Mouse (Mus musculus) brain, embryonic 14.5 days (tissue): Measurements from ENCODE around the gene Samd14. TPM values are rescaled to one million over a fixed set of nuclear protein-coding genes. Genes with fewer than 3 reads are reported as not detected.

Experiments used
- DNase-seq: peaks from one replicate; pipeline ENCODE4 v3.0.0-alpha.2; 2011; ENCODE audit warnings: low read depth
- CTCF ChIP-seq: fragments of 200-500 bp; IDR thresholded peaks from 2 replicates; pipeline ENCODE4 v1.5.1; 2012; ENCODE audit warnings: inconsistent platforms, mild to moderate bottlenecking, moderate library complexity, borderline replicate concordance; ENCODE audit not compliant: insufficient read depth, insufficient read length; ENCODE audit errors: extremely low read depth
- POLR2A ChIP-seq: fragments of 200-500 bp; IDR thresholded peaks from 2 replicates; pipeline ENCODE4 v1.6.1; 2012; ENCODE audit warnings: mild to moderate bottlenecking, inconsistent platforms, borderline replicate concordance; ENCODE audit not compliant: poor library complexity, insufficient read depth, insufficient read length, severe bottlenecking; ENCODE audit errors: extremely low read depth
- polyA plus RNA-seq: library from polyadenylated mRNA; depleted of rRNA; stranded (reverse); fragments of >200 nt; gene quantifications from 2 replicates; pipeline ENCODE4 v1.2.3, GENCODE M21; 2012

The Samd14 gene
- polyA plus RNA-seq, 1 experiment = 186 TPM

DNA sequence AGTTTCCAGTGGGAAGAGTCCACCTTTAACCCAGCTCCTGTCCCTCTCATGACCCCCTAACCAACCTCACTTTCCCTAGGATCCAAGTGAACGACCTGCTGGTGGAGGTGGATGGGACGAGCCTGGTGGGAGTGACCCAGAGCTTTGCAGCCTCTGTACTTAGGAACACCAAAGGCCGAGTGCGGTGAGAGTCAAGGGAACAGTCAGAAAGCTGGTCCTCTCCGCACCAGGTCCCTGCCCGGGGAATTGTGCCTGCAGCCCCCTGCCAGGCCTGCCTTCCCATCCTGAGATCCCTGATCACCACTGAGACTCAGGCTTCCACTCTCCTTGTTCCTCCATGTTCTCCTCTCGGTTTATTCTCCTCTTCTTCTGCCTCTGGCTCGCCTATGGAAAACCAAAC lies 9.6 kb upstream of the Samd14 start:
- TF ChIP-seq CTCF = no peak
- no peak for TF ChIP-seq POLR2A
- no peak for DNase-seq

GRCm38 (mm10) chr11:95000548-95000947 lies 9.1 kb upstream of the Samd14 start:
- TF ChIP-seq POLR2A = no peak
- no peak for TF ChIP-seq CTCF
- DNase-seq = no peak

DNA sequence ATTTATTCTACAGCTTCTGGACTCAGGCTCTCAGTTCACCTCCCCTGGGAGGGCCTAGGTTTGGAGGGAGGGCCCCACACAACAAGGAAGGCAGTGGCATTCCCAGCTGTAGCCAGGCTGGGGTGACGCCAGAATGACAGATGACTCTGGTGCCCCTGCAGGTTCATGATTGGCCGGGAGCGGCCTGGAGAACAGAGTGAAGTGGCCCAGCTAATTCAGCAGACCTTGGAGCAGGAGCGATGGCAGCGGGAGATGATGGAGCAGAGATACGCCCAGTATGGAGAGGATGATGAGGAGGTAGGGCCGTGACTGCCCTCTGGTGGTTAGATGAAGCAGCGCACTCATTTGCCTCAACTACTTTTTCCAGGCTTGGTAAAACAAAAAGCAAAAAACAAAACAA lies 8.6 kb upstream of the Samd14 start:
- TF ChIP-seq CTCF (peak; percentile 87), POLR2A (no peak)
- peak; percentile 89 for DNase-seq

GRCm38 (mm10) chr11:95001584-95002347 lies 7.9 kb upstream of the Samd14 start:
- no peak for TF ChIP-seq POLR2A
- no peak for TF ChIP-seq CTCF
- no peak for DNase-seq

DNA sequence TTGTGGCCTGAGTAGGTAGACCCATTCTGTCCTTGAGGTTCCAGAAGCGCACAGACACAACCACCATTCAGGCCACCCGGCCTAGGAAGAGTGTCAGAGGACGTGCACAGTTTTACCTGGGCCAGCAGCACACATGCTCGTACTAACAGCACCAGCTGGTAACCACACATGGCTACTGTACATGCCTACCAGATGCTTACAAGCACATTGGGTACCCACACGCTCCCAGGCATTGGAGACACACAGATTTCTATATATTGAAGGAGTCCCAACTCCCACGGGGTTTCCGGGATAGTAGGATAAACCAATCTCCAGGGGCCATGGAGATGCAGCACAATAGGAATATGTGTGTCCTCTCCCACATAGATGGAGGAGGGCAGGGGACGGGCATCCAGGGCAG lies 7.0 kb upstream of the Samd14 start:
- no peak for DNase-seq
- no peak for TF ChIP-seq CTCF
- no peak for TF ChIP-seq POLR2A

- DNase-seq = no peak
- TF ChIP-seq POLR2A = no peak
- TF ChIP-seq CTCF = no peak
Observed at GRCm38 (mm10) chr11:95004136-95004936, 5.3 kb upstream of the Samd14 start.

DNA sequence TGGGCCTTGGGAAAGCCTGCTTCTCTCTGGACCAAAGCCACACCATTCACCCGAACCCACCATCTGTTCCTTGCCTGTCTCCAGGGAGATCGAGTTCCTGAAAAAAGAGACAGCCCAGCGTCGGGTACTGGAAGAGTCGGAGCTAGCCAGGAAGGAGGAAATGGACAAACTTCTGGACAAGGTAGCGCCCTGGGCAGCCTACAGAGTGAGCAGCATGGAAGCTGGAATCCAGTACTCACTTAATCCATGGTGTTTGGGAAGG lies 4.8 kb upstream of the Samd14 start:
- TF ChIP-seq CTCF = no peak
- TF ChIP-seq POLR2A = no peak
- DNase-seq = no peak

- TF ChIP-seq CTCF (no peak), POLR2A (no peak)
- no peak for DNase-seq
Observed at GRCm38 (mm10) chr11:95006038-95006437, 3.6 kb upstream of the Samd14 start.

GRCm38 (mm10) chr11:95006525-95007219 lies 3.0 kb upstream of the Samd14 start:
- peak; percentile 94 for DNase-seq
- no peak; the same call in 1 of the 2 replicates for TF ChIP-seq POLR2A
- TF ChIP-seq CTCF = peak; percentile 16; the same call in 1 of the 2 replicates

- TF ChIP-seq CTCF = no peak
- TF ChIP-seq POLR2A = no peak
- DNase-seq = no peak
Observed at GRCm38 (mm10) chr11:95007418-95007817, 2.3 kb upstream of the Samd14 start.
